Mouse (Mus musculus) heart, embryonic 14.5 days (tissue): ENCODE results near the gene Zfp787. TPM values are rescaled to one million over a fixed set of nuclear protein-coding genes. Genes with fewer than 3 reads are reported as not detected.
"Not testable (repeated sequence)": the region's sequence is repeated elsewhere in the genome, so short reads cannot be mapped to it uniquely, and the experiment has no call there.

Experiments
- ATAC-seq: fragments of 200-750 bp; cut with Nextera tagmentation; 2 replicates; pipeline ENCODE4 v1.8.0; 2017; ENCODE audit warnings: low read depth, moderate TSS enrichment; ENCODE audit not compliant: insufficient number of reproducible peaks, insufficient read depth, low FRiP score
- H3K27ac ChIP-seq, 2 experiments: fragments of 200-500 bp in 1 of 2; fragments of 300-500 bp in 1 of 2; sonication (generic) in 1 of 2; replicated peaks in 1 of 2; 2 replicates each; pipeline ENCODE4 v1.5.1; 2012 to 2014; ENCODE audit warnings: low read depth in 2 of 2, low read length in 2 of 2, control low read depth in 1 of 2, mild to moderate bottlenecking in 1 of 2, mixed read lengths in 1 of 2; ENCODE audit not compliant: control insufficient read depth in 1 of 2, insufficient read depth in 1 of 2
- H3K27me3 ChIP-seq: fragments of 300-500 bp; sonication (generic); 2 replicates; pipeline ENCODE4 v1.6.1; 2014; ENCODE audit warnings: mild to moderate bottlenecking, low read length, control low read depth; ENCODE audit not compliant: control insufficient read depth, insufficient read depth
- H3K36me3 ChIP-seq: fragments of 300-500 bp; sonication (generic); 2 replicates; pipeline ENCODE4 v1.6.1; 2014; ENCODE audit warnings: mild to moderate bottlenecking, control low read depth, low read length, mixed read lengths; ENCODE audit not compliant: control insufficient read depth, insufficient read depth
- H3K4me1 ChIP-seq, 2 experiments: fragments of 200-500 bp in 1 of 2; fragments of 300-500 bp in 1 of 2; sonication (generic) in 1 of 2; 2 replicates each; pipeline ENCODE4 v1.6.1; 2012 to 2014; ENCODE audit warnings: low read length in 2 of 2, control low read depth in 1 of 2, mixed read lengths in 1 of 2; ENCODE audit not compliant: control insufficient read depth in 2 of 2, insufficient read depth in 2 of 2
- H3K4me2 ChIP-seq: fragments of 300-500 bp; sonication (generic); 2 replicates; pipeline ENCODE4 v1.6.1; 2014; ENCODE audit warnings: mild to moderate bottlenecking, low read length
- H3K4me3 ChIP-seq, 2 experiments: fragments of 200-500 bp in 1 of 2; fragments of 300-500 bp in 1 of 2; sonication (generic) in 1 of 2; 2 replicates each; pipeline ENCODE4 v1.5.1; 2012 to 2014; ENCODE audit warnings: low read length in 2 of 2, mild to moderate bottlenecking in 2 of 2, control low read depth in 1 of 2, low read depth in 1 of 2, moderate library complexity in 1 of 2; ENCODE audit not compliant: control insufficient read depth in 1 of 2, insufficient read depth in 1 of 2
- H3K9ac ChIP-seq: fragments of 300-500 bp; sonication (generic); 2 replicates; pipeline ENCODE4 v1.6.1; 2014; ENCODE audit warnings: mild to moderate bottlenecking, low read length
- H3K9me3 ChIP-seq: fragments of 300-500 bp; sonication (generic); 2 replicates; pipeline ENCODE4 v1.6.1; 2016; ENCODE audit warnings: low read length, control low read depth; ENCODE audit not compliant: control insufficient read depth
- WGBS: fragments of 180-500 bp; shearing (Covaris S2); extraction: QIAGEN DNeasy Blood & Tissue Kit; methylation state at CpG from one replicate; pipeline ENCODE4 v1.1.7; 2014; 5-methylcytosine and 5-hydroxymethylcytosine counted together
- polyA plus RNA-seq: library from polyadenylated mRNA; unstranded; fragments of >200 nt; fragmentation: Nextera tagmentation; extraction: Ambion mirVana; gene quantifications from 2 replicates; pipeline ENCODE4 v1.2.1, GENCODE M21; 2014

The Zfp787 gene
- polyA plus RNA-seq, 1 experiment from 2014 or later = 11.8 TPM

GRCm38 (mm10) chr7:6120104-6120503 lies 35.7 kb downstream of the Zfp787 start:
- not testable (repeated sequence) for ATAC-seq, H3K36me3 ChIP-seq, H3K27ac ChIP-seq, H3K27me3 ChIP-seq, H3K9ac ChIP-seq, H3K9me3 ChIP-seq, H3K4me3 ChIP-seq, H3K4me2 ChIP-seq, H3K4me1 ChIP-seq
- WGBS = 70% methylated on average over 2 of the region's 2 CpGs

GRCm38 (mm10) chr7:6119501-6119900 lies 36.3 kb downstream of the Zfp787 start:
- no peak overlapping the region for H3K4me3 ChIP-seq
- no peaks in the 10 kb centered on the region for H3K27me3 ChIP-seq
- H3K4me2 ChIP-seq = no peak overlapping the region
- 74% methylated on average over 3 of the region's 3 CpGs for WGBS
- no peaks in the 10 kb centered on the region for H3K9me3 ChIP-seq
- ATAC-seq = no peak
- no peak overlapping the region for H3K27ac ChIP-seq
- no peaks in the 10 kb centered on the region for H3K4me1 ChIP-seq
- H3K36me3 ChIP-seq = no peaks in the 10 kb centered on the region
- no peak overlapping the region for H3K9ac ChIP-seq

Other genes with a start within 250 kb of the Zfp787 start
- gene Vmn1r65, start 145.0 kb downstream of the Zfp787 start, polyA plus RNA-seq = not detected in 2 replicates
- gene Nlrp4c, start 110.8 kb downstream of the Zfp787 start, polyA plus RNA-seq = not detected in 2 replicates
- 29.3 and 31.4 TPM in 2 replicates for gene Zfp444, start 16.2 kb upstream of the Zfp787 start, polyA plus RNA-seq
- gene Galp, start 41.1 kb upstream of the Zfp787 start, polyA plus RNA-seq = not detected in 2 replicates
- not detected in 2 replicates for gene Zscan5b, start 66.3 kb upstream of the Zfp787 start, polyA plus RNA-seq
- not detected in 2 replicates for gene Epp13, start 96.7 kb upstream of the Zfp787 start, polyA plus RNA-seq
- 3.4 and 3.5 TPM in 2 replicates for gene Zfp667, start 130.6 kb upstream of the Zfp787 start, polyA plus RNA-seq
- gene Zfp583, start 175.3 kb upstream of the Zfp787 start, polyA plus RNA-seq = 4.0 and 6.0 TPM in 2 replicates
- 1.2 and 1.5 TPM in 2 replicates for gene Gm3854, start 187.8 kb upstream of the Zfp787 start, polyA plus RNA-seq
- 1.6 and 1.8 TPM in 2 replicates for gene Zfp78, start 207.3 kb upstream of the Zfp787 start, polyA plus RNA-seq
- gene Zfp28, start 227.3 kb upstream of the Zfp787 start, polyA plus RNA-seq = 6.9 and 10.7 TPM in 2 replicates
- gene Smim17, start 242.7 kb upstream of the Zfp787 start, polyA plus RNA-seq = 0.74 TPM in 1 of 2 replicates, not detected in the other